Comparison of ENCODE assay signal across 8 mouse cellular contexts in genomic region chr9:57765364-57766351, GRCm38 (mm10). TPM values are rescaled to one million over a fixed set of nuclear protein-coding genes. Genes with fewer than 3 reads are reported as not detected.
DNase-seq lines count a peak whose midpoint lies in the region; ATAC-seq and TF ChIP-seq lines count a peak whose summit lies in the region.

Clk3 (minus strand) TSS chr9:57765860.

- H3K4me2 ChIP-seq in embryonic facial prominence, embryonic 12.5 days (replicated peaks): peak within 1 kb of the TSS; percentile 99
- H3K4me2 ChIP-seq in kidney, embryonic 14.5 days (replicated peaks; ENCODE audit: low read depth, low read length): peak within 1 kb of the TSS; percentile 96
- H3K4me2 ChIP-seq in midbrain, postnatal 0 days (ENCODE audit: low read depth, low read length, poor library complexity, severe bottlenecking): peak within 1 kb of the TSS; percentile 96

- peak within 1 kb of the TSS; percentile 93 for H3K9ac ChIP-seq in embryonic facial prominence, embryonic 12.5 days
- peak within 1 kb of the TSS; percentile 95 for H3K9ac ChIP-seq in kidney, embryonic 14.5 days (ENCODE audit: low read depth, low read length)
- H3K9ac ChIP-seq in midbrain, postnatal 0 days (replicated peaks; ENCODE audit: low read length, poor library complexity, severe bottlenecking): peak within 1 kb of the TSS; percentile 100

- DNase-seq in A20 (ENCODE audit: low read depth, low spot score): peak; percentile 82
- DNase-seq in adrenal gland, postnatal 14 days: peak; percentile 86
- DNase-seq in heart, adult 18-20 months: peak; percentile 69 to 87
- DNase-seq in liver: peak; percentile 87
- DNase-seq in midbrain, postnatal 0 days (ENCODE audit: low spot score): peak; percentile 77
- DNase-seq in spleen, postnatal 4 days (ENCODE audit: low spot score in 2 of 2): peak; percentile 75 to 89

- TF ChIP-seq CTCF in midbrain, postnatal 0 days (IDR thresholded peaks at IDR 0.05): 0 out of 2 replicates have a peak, but pooled peaks have one; percentile 10

- peaks cover 33% of the 10 kb centered on the region for H3K4me1 ChIP-seq in embryonic facial prominence, embryonic 12.5 days
- H3K4me1 ChIP-seq in kidney, embryonic 14.5 days (ENCODE audit: control insufficient read depth, insufficient read depth, low read length): peaks cover 30% of the 10 kb centered on the region
- H3K4me1 ChIP-seq in midbrain, postnatal 0 days (ENCODE audit: insufficient read depth, low read length): peaks cover 15% of the 10 kb centered on the region

- peak within 1 kb of the TSS; percentile 91 for H3K4me3 ChIP-seq in embryonic facial prominence, embryonic 12.5 days
- H3K4me3 ChIP-seq in kidney, embryonic 14.5 days (ENCODE audit: low read length): peak within 1 kb of the TSS; percentile 91
- H3K4me3 ChIP-seq in midbrain, postnatal 0 days (ENCODE audit: low read depth, low read length): peak within 1 kb of the TSS; percentile 95

- H3K27me3 ChIP-seq in embryonic facial prominence, embryonic 12.5 days: no peaks in the 10 kb centered on the region
- no peaks in the 10 kb centered on the region for H3K27me3 ChIP-seq in kidney, embryonic 14.5 days (ENCODE audit: control insufficient read depth, insufficient read depth, low read length)
- no peaks in the 10 kb centered on the region for H3K27me3 ChIP-seq in midbrain, postnatal 0 days (ENCODE audit: insufficient read depth, low read length)

- peaks cover 11% of the 10 kb centered on the region for H3K36me3 ChIP-seq in embryonic facial prominence, embryonic 12.5 days
- peaks cover 12% of the 10 kb centered on the region for H3K36me3 ChIP-seq in kidney, embryonic 14.5 days (ENCODE audit: control insufficient read depth, insufficient read depth, low read length)
- peaks cover 9% of the 10 kb centered on the region; the same call in 1 of the 2 replicates for H3K36me3 ChIP-seq in midbrain, postnatal 0 days (ENCODE audit: insufficient read depth, low read length)

- no peaks in the 10 kb centered on the region for H3K9me3 ChIP-seq in embryonic facial prominence, embryonic 12.5 days
- H3K9me3 ChIP-seq in kidney, embryonic 14.5 days (ENCODE audit: control insufficient read depth, low read length): no peaks in the 10 kb centered on the region
- no peaks in the 10 kb centered on the region for H3K9me3 ChIP-seq in midbrain, postnatal 0 days (ENCODE audit: low read length)

- peak within 1 kb of the TSS; percentile 98 for H3K27ac ChIP-seq in embryonic facial prominence, embryonic 12.5 days
- peak within 1 kb of the TSS; percentile 99 for H3K27ac ChIP-seq in kidney, embryonic 14.5 days (ENCODE audit: low read depth, low read length)
- H3K27ac ChIP-seq in midbrain, postnatal 0 days (ENCODE audit: low read depth, low read length): peak within 1 kb of the TSS; percentile 100

- WGBS in embryonic facial prominence, embryonic 12.5 days: under 1% methylated on average over 93 of the region's 93 CpGs
- WGBS in kidney, embryonic 14.5 days: under 1% methylated on average over 91 of the region's 93 CpGs
- WGBS in midbrain, postnatal 0 days: under 1% methylated on average over 93 of the region's 93 CpGs

- ATAC-seq in embryonic facial prominence, embryonic 12.5 days (ENCODE audit: insufficient number of reproducible peaks, insufficient read depth, low FRiP score, low TSS enrichment): peak; percentile 24; the same call in 1 of the 2 replicates
- peak; percentile 7 for ATAC-seq in kidney, embryonic 14.5 days (ENCODE audit: low FRiP score, low TSS enrichment)
- peak; percentile 67 for ATAC-seq in midbrain, postnatal 0 days (ENCODE audit: low FRiP score)

RNA-seq across cellular contexts. Expression of gene Clk3, which starts in this region (rescaled TPM):
- 55.0 and 66.5 TPM in 2 replicates for total RNA-seq in adrenal gland, postnatal 14 days (2021)
- 75.4 and 81.8 TPM in 2 replicates for polyA plus RNA-seq in embryonic facial prominence, embryonic 12.5 days (2016; fragmentation: Nextera tagmentation; extraction: Ambion mirVana)
- total RNA-seq in heart, adult 18-20 months (2021): 10 to 100 TPM; 21.3 to 29.0 TPM
- polyA plus RNA-seq in kidney, embryonic 14.5 days (2014; fragmentation: Nextera tagmentation; extraction: Ambion mirVana): 61.0 and 69.3 TPM in 2 replicates
- total RNA-seq in midbrain, postnatal 0 days (2014; rRNA removed): 82.1 and 83.7 TPM in 2 replicates
- polyA plus RNA-seq in midbrain, postnatal 0 days (2015; fragmentation: Nextera tagmentation; extraction: Ambion mirVana): 53.4 and 54.3 TPM in 2 replicates

Comparison
In these comparisons a context has a peak if more than half of its experiments do, and no peak if none do; other contexts are left out.
1. Peak in every context shown above with its lines: DNase-seq, ATAC-seq, H3K4me3 ChIP-seq and H3K27ac ChIP-seq.
2. ATAC-seq: peak in every context shown above with its lines; median percentile 67 in midbrain, postnatal 0 days; 24 in embryonic facial prominence, embryonic 12.5 days; 7 in kidney, embryonic 14.5 days.